Mouse (Mus musculus) G1E (cell line): ENCODE measurements around the gene Larp1. TPM values are rescaled to one million over a fixed set of nuclear protein-coding genes. Genes with fewer than 3 reads are reported as not detected.

ENCODE experiments used
- ATAC-seq: 2 replicates; pipeline ENCODE4 v1.8.0; 2016; ENCODE audit warnings: mild to moderate bottlenecking; ENCODE audit not compliant: insufficient number of reproducible peaks, poor library complexity, low FRiP score, severe bottlenecking; ENCODE audit errors: extremely low read depth
- DNase-seq: peaks from one replicate; pipeline ENCODE4 v3.0.0; 2012; ENCODE audit warnings: low spot score
- H3K27me3 ChIP-seq: 2 replicates; pipeline ENCODE4 v1.6.1; 2012; ENCODE audit warnings: mild to moderate bottlenecking, low read length, inconsistent platforms; ENCODE audit not compliant: insufficient read depth
- H3K36me3 ChIP-seq: replicated peaks from 2 replicates; pipeline ENCODE3; 2012; ENCODE audit warnings: mild to moderate bottlenecking, inconsistent platforms
- H3K4me1 ChIP-seq: 2 replicates; pipeline ENCODE4 v1.6.1; 2012; ENCODE audit warnings: low read depth, low read length, inconsistent platforms, mixed read lengths; ENCODE audit not compliant: insufficient read depth
- H3K4me3 ChIP-seq: 2 replicates; pipeline ENCODE4 v1.5.1; 2012; ENCODE audit warnings: low read depth, mild to moderate bottlenecking, inconsistent platforms, low read length, moderate library complexity, mixed read lengths
- H3K9me3 ChIP-seq: replicated peaks from 2 replicates; pipeline ENCODE4 v1.6.1; 2012; ENCODE audit warnings: inconsistent platforms
- CTCF ChIP-seq: IDR thresholded peaks from 2 replicates; pipeline ENCODE4 v1.5.1; 2012; ENCODE audit warnings: low read depth, low read length, inconsistent platforms, mixed read lengths
- GATA1 ChIP-seq: IDR thresholded peaks from 2 replicates; pipeline ENCODE4 v1.6.1; 2012; ENCODE audit warnings: borderline replicate concordance, low read length, inconsistent platforms, mixed read lengths
- GATA2 ChIP-seq: IDR thresholded peaks from 2 replicates; pipeline ENCODE4 v1.6.1; 2012; ENCODE audit warnings: low read depth, low read length, inconsistent platforms, borderline replicate concordance
- POLR2AphosphoS5 ChIP-seq: IDR thresholded peaks from 2 replicates; pipeline ENCODE4 v1.6.1; 2012; ENCODE audit warnings: low read depth, low read length, inconsistent platforms; ENCODE audit not compliant: insufficient replicate concordance
- TAL1 ChIP-seq: conservative IDR thresholded peaks from 2 replicates; pipeline ENCODE4 v1.6.1; 2012; ENCODE audit warnings: low read depth, low read length, inconsistent platforms, mixed read lengths
- polyA plus RNA-seq: library from polyadenylated mRNA; stranded (reverse); fragments of >175 nt; gene quantifications from 2 replicates; pipeline ENCODE4 v1.2.3, GENCODE M21; 2012
- total RNA-seq, 2 experiments: library from RNA; stranded (forward) in 1 of 2; stranded (reverse) in 1 of 2; fragments of 200-1000 nt in 1 of 2; fragments of >200 nt in 1 of 2; fragmentation: Nextera tagmentation in 1 of 2; gene quantifications; 2 replicates each; pipeline ENCODE4 v1.2.3; 2014 to 2017

Larp1 gene
- total RNA-seq (2014; fragmentation: Nextera tagmentation) (184 and 189 TPM in 2 replicates), total RNA-seq (2017) (31.4 and 34.7 TPM in 2 replicates), polyA plus RNA-seq (111 and 123 TPM in 2 replicates)

DNA sequence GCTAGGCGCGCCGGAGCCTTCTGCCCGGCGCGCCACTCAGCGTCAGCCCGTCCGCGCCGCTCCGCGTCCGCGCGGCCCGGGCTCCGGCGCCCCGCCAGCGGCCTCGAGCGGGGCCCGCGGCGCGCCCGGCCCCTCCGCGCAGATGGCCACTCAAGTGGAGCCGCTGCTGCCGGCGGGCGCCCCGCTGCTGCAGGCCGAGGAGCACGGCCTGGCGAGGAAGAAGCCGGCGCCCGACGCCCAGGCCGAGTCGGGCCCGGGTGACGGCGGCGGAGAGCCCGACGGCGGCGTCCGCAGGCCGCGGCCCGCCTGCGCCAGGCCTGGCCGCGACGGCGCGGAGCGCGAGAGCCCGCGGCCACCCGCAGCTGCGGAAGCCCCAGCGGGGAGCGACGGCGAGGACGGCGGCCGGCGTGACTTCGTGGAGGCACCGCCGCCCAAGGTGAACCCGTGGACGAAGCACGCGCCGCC lies at the start of gene Larp1:
Larp1 (plus strand) TSS at position 14 of the 465 bp plus-strand sequence.
- Histone ChIP-seq H3K27me3 (no peaks in the 10 kb centered on the region), H3K36me3 (peaks cover 14% of the 10 kb centered on the region), H3K4me1 (peaks cover 48% of the 10 kb centered on the region), H3K9me3 (no peaks in the 10 kb centered on the region), H3K4me3 (peak within 1 kb of the TSS; percentile 98)
- ATAC-seq (no peak), DNase-seq (peak; percentile 25)
- TF ChIP-seq GATA1 (no peak), TAL1 (no peak)

DNA sequence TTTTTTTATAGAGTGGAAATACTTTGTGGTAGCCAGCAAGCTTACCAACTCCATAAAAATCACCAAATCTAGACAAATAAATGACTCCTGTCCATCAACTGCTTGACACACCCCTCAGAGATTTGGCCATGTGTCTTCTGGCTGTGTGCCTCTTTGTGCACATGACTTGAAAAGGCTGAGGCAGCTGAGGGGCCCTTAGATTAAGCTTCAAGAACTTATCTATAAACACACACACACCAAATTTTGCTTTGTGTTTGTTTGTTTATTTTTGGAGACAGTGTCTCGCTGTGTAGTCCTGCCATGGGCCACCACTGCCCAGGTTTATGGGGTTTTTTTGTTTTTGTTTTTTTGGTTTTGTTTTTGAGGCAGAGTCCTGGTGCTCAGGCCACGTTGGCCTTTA lies 48.9 kb upstream of the Larp1 start:
- H3K27me3 ChIP-seq, result no peaks in the 10 kb centered on the region
- ATAC-seq (peak; percentile 24; the same call in 1 of the 2 replicates), DNase-seq (no peak)
- TF ChIP-seq GATA2 (no peak), POLR2AphosphoS5 (no peak), GATA1 (no peak), TAL1 (peak; percentile 30), CTCF (no peak)
- no peak overlapping the region for H3K4me3 ChIP-seq
- no peaks in the 10 kb centered on the region for H3K9me3 ChIP-seq
- H3K4me1 ChIP-seq, result peaks cover 71% of the 10 kb centered on the region
- H3K36me3 ChIP-seq, result no peaks in the 10 kb centered on the region

DNA sequence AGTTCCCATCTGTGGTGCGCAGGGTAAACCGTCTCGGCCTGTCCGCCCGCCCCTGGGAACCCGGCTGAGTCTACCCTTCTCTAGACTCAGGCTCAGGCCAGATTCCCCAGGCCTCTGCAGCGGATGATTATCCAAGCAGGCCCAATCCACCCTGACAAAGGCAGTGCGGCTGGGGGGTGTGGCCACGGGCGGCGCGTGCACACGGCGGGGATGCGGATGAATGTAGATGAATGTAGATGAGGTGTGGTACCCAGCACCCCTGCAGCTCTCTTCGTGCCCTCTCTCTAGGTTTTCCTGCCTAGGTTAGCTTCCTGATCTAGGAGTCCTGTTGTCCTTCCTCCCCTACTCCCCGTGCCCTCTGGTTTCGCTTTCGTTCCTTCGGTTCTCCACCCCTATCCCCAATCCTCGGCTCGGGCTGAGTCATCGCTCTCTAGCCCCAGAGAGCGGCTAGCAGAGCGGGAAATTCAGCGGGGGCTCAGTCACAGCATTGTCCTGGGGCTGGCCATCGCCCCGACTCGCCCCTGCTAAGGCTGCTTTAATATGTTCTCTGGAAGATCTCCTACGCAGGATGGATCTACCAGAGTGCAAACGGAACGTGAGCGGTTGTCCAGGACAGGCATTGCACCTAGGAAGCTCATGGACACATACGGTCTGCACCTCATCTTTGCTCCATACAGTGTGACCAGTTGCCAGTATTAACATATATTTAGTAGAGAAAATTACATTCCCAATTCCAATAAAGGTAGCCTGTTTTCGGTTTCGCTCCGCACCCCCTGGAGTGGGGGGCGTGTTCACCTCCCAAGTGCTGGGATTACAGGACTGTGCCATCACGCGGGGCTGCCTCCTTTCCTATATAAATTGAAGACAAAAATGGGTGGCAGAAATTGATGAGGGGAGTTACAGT lies 46.2 kb upstream of the Larp1 start:
- H3K4me3 ChIP-seq, result peak overlapping the region; percentile 77
- 0 out of 2 replicates have a peak, but pooled peaks cover under 1% of the 10 kb centered on the region for H3K9me3 ChIP-seq
- ATAC-seq, result peak; percentile 56
- H3K36me3 ChIP-seq, result no peaks in the 10 kb centered on the region
- peak; percentile 81 for DNase-seq
- TF ChIP-seq POLR2AphosphoS5 (no peak), GATA1 (no peak), GATA2 (no peak), CTCF (no peak), TAL1 (no peak)
- H3K4me1 ChIP-seq, result peaks cover 64% of the 10 kb centered on the region
- H3K27me3 ChIP-seq, result no peaks in the 10 kb centered on the region

DNA sequence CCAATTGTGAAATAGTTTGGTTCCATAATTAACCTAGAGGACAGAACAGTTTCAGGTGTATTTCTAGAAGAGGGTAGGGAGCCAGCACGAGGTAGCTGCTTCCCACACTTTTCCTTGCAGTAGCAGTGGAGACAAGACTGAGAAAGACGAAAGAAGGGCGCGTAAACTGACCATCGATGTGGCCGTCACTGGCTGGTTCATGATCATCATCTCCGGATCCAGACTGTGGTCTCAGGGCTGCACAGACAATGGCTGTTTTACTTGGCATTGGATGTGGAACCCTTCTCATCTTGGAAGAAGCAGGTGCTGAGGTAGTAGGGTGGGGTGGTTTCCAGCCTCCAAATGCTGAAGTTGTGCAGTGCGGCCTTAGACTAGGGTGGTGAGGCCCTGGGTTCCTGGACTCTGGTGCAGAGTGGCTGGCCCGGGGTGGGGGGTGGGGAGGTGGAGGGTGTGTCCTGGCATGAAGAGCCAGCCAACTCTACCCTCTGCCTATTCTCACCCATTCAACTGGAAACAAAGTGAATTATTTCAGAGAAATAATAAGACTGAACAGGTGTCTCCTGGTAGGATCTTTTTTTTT lies 45.5 kb upstream of the Larp1 start:
- Histone ChIP-seq H3K4me3 (peak overlapping the region; percentile 77; the same call in 1 of the 2 replicates), H3K4me1 (peaks cover 56% of the 10 kb centered on the region), H3K36me3 (no peaks in the 10 kb centered on the region), H3K27me3 (no peaks in the 10 kb centered on the region), H3K9me3 (peaks cover 2% of the 10 kb centered on the region; the same call in 1 of the 2 replicates)
- TF ChIP-seq GATA2 (no peak), CTCF (no peak), TAL1 (no peak), POLR2AphosphoS5 (no peak), GATA1 (no peak)
- DNase-seq, result no peak
- ATAC-seq, result no peak

DNA sequence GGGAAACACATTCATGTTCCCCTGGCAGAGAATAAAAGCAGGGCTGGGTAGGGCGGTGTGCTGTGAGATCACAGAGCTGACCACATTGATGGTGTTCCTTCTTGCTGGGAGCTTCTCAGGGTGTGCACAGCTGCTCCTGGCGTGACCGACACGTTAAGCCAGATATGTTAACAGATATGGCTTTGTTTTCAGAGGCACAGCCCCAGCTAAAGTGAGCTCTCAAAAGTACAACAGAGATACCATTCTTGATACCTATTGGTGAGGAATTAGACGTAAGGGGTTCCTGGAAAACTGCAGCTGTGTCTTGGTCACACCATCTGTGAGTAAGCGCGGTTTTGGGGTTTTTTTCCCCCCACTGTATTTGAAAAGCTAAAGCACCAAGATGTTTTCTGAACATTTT lies 42.2 kb upstream of the Larp1 start:
- 0 out of 2 replicates have a peak, but pooled peaks cover under 1% of the 10 kb centered on the region for H3K27me3 ChIP-seq
- peaks cover 4% of the 10 kb centered on the region; the same call in 1 of the 2 replicates for H3K9me3 ChIP-seq
- ATAC-seq, result peak; percentile 48; the same call in 1 of the 2 replicates
- DNase-seq, result no peak
- TF ChIP-seq GATA1 (no peak), POLR2AphosphoS5 (no peak), GATA2 (no peak), TAL1 (no peak), CTCF (no peak)
- H3K4me1 ChIP-seq, result peaks cover 32% of the 10 kb centered on the region
- H3K4me3 ChIP-seq, result no peak overlapping the region
- no peaks in the 10 kb centered on the region for H3K36me3 ChIP-seq

DNA sequence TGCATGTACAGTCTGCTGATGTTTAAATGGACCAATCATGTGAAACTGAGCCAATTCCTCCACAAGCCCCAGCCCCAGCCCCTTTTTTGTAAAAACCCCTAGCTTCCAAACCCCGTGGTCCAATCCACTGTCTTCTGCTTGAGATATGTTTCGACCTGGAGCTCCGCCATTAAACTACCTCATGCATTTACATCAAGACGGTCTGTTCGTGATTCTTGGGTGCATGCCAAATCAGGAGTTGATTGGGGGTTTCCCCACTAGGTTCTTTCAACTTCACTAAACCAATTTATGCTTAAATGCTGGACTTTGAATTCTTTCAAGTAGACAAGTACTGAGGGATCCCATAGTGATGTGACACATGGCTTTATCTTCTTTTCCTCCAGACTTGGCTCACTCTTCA lies 40.6 kb upstream of the Larp1 start:
- no peak for ATAC-seq
- peaks cover 9% of the 10 kb centered on the region for H3K27me3 ChIP-seq
- no peaks in the 10 kb centered on the region for H3K36me3 ChIP-seq
- H3K4me3 ChIP-seq, result no peak overlapping the region
- peaks cover 4% of the 10 kb centered on the region; the same call in 1 of the 2 replicates for H3K9me3 ChIP-seq
- DNase-seq, result no peak
- TF ChIP-seq POLR2AphosphoS5 (no peak), CTCF (no peak), GATA1 (no peak), GATA2 (no peak), TAL1 (no peak)
- H3K4me1 ChIP-seq, result peaks cover 18% of the 10 kb centered on the region
